Mouse (Mus musculus) G1E (cell line): ENCODE measurements around the gene Alg2. TPM values are rescaled to one million over a fixed set of nuclear protein-coding genes. Genes with fewer than 3 reads are reported as not detected.
A peak's percentile ranks its signal among the peaks of the same experiment; 100 is the strongest.

ENCODE experiments used
- ATAC-seq: 2 replicates; pipeline ENCODE4 v1.8.0; 2016; ENCODE audit warnings: mild to moderate bottlenecking; ENCODE audit not compliant: insufficient number of reproducible peaks, poor library complexity, low FRiP score, severe bottlenecking; ENCODE audit errors: extremely low read depth
- DNase-seq: peaks from one replicate; pipeline ENCODE4 v3.0.0; 2012; ENCODE audit warnings: low spot score
- H3K27me3 ChIP-seq: 2 replicates; pipeline ENCODE4 v1.6.1; 2012; ENCODE audit warnings: mild to moderate bottlenecking, low read length, inconsistent platforms; ENCODE audit not compliant: insufficient read depth
- H3K36me3 ChIP-seq: replicated peaks from 2 replicates; pipeline ENCODE3; 2012; ENCODE audit warnings: mild to moderate bottlenecking, inconsistent platforms
- H3K4me1 ChIP-seq: 2 replicates; pipeline ENCODE4 v1.6.1; 2012; ENCODE audit warnings: low read depth, low read length, inconsistent platforms, mixed read lengths; ENCODE audit not compliant: insufficient read depth
- H3K4me3 ChIP-seq: 2 replicates; pipeline ENCODE4 v1.5.1; 2012; ENCODE audit warnings: low read depth, mild to moderate bottlenecking, inconsistent platforms, low read length, moderate library complexity, mixed read lengths
- H3K9me3 ChIP-seq: replicated peaks from 2 replicates; pipeline ENCODE4 v1.6.1; 2012; ENCODE audit warnings: inconsistent platforms
- CTCF ChIP-seq: IDR thresholded peaks from 2 replicates; pipeline ENCODE4 v1.5.1; 2012; ENCODE audit warnings: low read depth, low read length, inconsistent platforms, mixed read lengths
- GATA1 ChIP-seq: IDR thresholded peaks from 2 replicates; pipeline ENCODE4 v1.6.1; 2012; ENCODE audit warnings: borderline replicate concordance, low read length, inconsistent platforms, mixed read lengths
- GATA2 ChIP-seq: IDR thresholded peaks from 2 replicates; pipeline ENCODE4 v1.6.1; 2012; ENCODE audit warnings: low read depth, low read length, inconsistent platforms, borderline replicate concordance
- POLR2AphosphoS5 ChIP-seq: IDR thresholded peaks from 2 replicates; pipeline ENCODE4 v1.6.1; 2012; ENCODE audit warnings: low read depth, low read length, inconsistent platforms; ENCODE audit not compliant: insufficient replicate concordance
- TAL1 ChIP-seq: conservative IDR thresholded peaks from 2 replicates; pipeline ENCODE4 v1.6.1; 2012; ENCODE audit warnings: low read depth, low read length, inconsistent platforms, mixed read lengths
- polyA plus RNA-seq: library from polyadenylated mRNA; stranded (reverse); fragments of >175 nt; gene quantifications from 2 replicates; pipeline ENCODE4 v1.2.3, GENCODE M21; 2012
- total RNA-seq, 2 experiments: library from RNA; stranded (forward) in 1 of 2; stranded (reverse) in 1 of 2; fragments of 200-1000 nt in 1 of 2; fragments of >200 nt in 1 of 2; fragmentation: Nextera tagmentation in 1 of 2; gene quantifications; 2 replicates each; pipeline ENCODE4 v1.2.3; 2014 to 2017

Gene Alg2
- total RNA-seq (2014; fragmentation: Nextera tagmentation): 57.4 and 74.1 TPM in 2 replicates
- 11.1 and 12.1 TPM in 2 replicates for total RNA-seq (2017)
- polyA plus RNA-seq: 9.2 and 15.2 TPM in 2 replicates

DNA sequence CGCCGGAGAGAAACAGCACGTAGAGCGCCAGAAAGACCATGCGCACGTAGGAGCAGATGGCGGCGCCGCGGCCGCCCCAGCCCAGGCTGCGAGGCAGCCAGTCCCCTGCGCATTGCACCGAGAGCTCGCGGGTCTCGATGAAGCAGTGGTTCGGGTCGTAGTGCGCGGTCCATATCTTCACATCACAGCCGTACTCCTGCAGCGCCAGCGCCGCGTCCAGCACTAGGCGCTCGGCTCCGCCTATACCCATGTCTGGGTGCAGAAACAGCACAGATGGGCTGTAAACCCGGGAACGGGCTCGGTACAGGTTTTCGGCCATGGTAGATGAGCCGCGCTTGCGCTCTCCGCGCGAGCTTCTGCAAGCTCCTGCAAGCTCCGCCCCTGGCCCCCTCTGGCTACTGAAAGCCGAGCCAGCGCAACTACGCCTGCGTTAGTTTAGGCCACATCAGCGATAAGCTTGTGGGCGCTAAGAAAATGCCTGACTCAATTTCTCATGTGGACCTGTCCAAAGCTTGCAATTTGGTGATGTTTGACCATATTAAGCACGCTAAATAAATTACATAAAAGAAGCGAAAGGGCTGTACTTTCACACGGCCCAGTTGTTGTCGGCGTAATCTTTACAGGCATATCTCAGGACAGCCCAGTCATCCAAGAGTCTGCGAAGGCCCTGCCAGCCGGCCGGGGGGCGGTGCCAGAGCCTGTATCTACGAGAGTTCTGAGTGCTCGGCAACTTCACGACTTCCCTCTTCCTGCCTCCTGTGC lies at the start of gene Alg2, which contains the start of gene Sec61b:
Gene Alg2, minus strand, starts transcription at position 366 of the 762 bp plus-strand sequence.
Gene Sec61b, plus strand, starts transcription at position 691 of the 762 bp plus-strand sequence.
- H3K36me3 ChIP-seq: peaks cover 69% of the 10 kb centered on the region
- peak within 1 kb of the TSS; percentile 98 for H3K4me3 ChIP-seq
- peaks cover 43% of the 10 kb centered on the region for H3K4me1 ChIP-seq
- ATAC-seq (peak; percentile 91), DNase-seq (peak; percentile 93)
- TF ChIP-seq GATA1 (no peak), POLR2AphosphoS5 (no peak), GATA2 (no peak), CTCF (no peak), TAL1 (no peak)
- no peaks in the 10 kb centered on the region for H3K9me3 ChIP-seq
- H3K27me3 ChIP-seq: no peaks in the 10 kb centered on the region

DNA sequence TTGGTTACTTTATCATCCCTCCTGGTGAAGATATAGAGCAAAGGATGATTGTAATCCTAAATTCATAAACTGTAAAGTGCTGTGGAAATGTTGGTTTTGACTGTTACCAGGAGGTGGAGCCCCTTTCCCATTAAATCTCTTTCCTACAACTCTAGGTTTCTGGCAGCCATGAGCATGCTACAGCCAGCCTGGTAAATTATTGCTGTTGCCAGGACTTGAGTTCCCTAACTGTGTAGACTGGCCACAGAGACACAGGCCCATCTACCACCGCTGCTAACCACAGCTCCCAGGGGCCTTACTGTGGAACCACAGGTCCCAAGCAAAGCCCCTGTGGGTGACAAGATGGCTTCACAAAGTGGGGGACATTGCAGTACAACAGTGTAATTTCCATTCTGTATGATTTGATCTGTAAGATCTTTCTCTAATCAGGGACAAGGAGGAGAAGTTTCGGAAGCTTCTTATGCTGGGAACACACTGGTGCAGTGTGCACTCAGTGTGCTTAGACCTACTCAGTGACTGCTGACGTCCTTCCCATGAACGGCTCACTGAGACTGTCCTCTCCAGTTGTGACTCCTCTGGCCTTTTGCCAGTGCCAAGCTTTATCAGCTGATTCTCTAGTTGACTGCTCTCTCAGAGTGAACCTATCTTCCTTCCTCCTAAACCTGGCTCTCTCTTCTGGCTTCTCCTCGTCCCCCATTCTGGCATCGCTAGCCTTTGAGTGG lies 47.9 kb upstream of the Alg2 start:
- DNase-seq: no peak
- no peaks in the 10 kb centered on the region for H3K36me3 ChIP-seq
- no peak overlapping the region for H3K4me3 ChIP-seq
- H3K4me1 ChIP-seq: no peaks in the 10 kb centered on the region
- no peak for TF ChIP-seq GATA1
- TF ChIP-seq CTCF: no peak
- H3K9me3 ChIP-seq: no peaks in the 10 kb centered on the region
- no peak for ATAC-seq
- H3K27me3 ChIP-seq: peaks cover 3% of the 10 kb centered on the region; the same call in 1 of the 2 replicates

DNA sequence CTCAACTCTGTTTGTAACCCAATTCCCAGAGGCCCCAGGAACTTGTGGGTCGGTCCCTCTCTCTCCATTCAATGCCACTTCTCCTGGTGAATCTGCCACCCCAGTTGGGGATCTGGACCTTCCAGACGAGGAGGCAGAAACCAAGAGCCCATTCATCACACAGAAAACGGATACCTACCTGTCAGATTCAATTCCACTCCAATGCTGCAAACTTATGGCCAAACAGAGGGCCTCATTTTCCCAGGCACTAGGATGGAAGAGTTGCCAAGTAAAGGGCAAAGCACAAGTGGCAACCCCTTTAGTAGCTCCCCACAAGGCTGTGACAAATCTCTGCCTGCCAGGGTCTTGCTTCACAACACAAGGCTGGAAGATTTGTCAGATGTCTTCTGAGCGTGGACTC lies 45.9 kb upstream of the Alg2 start:
- Histone ChIP-seq H3K9me3 (no peaks in the 10 kb centered on the region), H3K36me3 (no peaks in the 10 kb centered on the region), H3K27me3 (peaks cover 5% of the 10 kb centered on the region; the same call in 1 of the 2 replicates), H3K4me3 (no peak overlapping the region), H3K4me1 (no peaks in the 10 kb centered on the region)
- TF ChIP-seq POLR2AphosphoS5: no peak
- no peak for TF ChIP-seq GATA2
- TF ChIP-seq TAL1: no peak
- TF ChIP-seq CTCF: no peak
- no peak for ATAC-seq
- DNase-seq: no peak

DNA sequence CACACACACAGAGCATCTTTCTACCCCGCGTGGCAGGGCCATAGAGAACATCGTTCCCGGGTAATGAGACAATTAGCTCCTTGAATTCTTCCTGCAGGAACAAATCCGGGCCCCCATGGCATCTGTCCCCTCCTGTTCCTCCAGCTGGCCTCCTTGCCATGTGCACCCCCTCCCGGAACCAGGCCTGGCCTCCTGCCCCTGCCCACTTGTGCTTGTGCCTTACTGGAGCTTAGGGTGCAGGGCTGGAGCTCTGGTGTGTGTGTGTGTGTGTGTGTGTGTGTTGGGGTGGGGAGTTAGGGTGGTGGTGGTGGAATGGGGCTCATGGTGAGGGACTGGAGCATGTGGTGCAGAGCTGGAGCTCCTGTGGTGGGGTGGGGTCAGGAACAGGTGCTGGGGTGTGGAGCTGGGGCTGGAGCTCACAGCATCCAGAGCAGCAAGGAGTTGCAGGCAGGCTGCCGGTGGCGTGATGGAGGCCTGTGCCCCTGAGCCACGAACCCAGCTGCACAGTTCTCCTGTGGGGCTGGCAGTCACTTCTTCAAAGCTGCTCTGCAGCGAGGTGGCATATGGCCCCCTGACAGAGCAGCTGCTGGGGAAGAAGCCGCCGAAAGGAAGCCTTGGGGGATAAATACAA lies 44.5 kb upstream of the Alg2 start:
- Histone ChIP-seq H3K4me1 (no peaks in the 10 kb centered on the region), H3K27me3 (peaks cover 2% of the 10 kb centered on the region; the same call in 1 of the 2 replicates), H3K4me3 (no peak overlapping the region), H3K36me3 (no peaks in the 10 kb centered on the region), H3K9me3 (no peaks in the 10 kb centered on the region)
- DNase-seq (no peak), ATAC-seq (no peak)
- TF ChIP-seq POLR2AphosphoS5: no peak
- no peak for TF ChIP-seq GATA2
- no peak for TF ChIP-seq TAL1
- no peak for TF ChIP-seq CTCF
- no peak for TF ChIP-seq GATA1

DNA sequence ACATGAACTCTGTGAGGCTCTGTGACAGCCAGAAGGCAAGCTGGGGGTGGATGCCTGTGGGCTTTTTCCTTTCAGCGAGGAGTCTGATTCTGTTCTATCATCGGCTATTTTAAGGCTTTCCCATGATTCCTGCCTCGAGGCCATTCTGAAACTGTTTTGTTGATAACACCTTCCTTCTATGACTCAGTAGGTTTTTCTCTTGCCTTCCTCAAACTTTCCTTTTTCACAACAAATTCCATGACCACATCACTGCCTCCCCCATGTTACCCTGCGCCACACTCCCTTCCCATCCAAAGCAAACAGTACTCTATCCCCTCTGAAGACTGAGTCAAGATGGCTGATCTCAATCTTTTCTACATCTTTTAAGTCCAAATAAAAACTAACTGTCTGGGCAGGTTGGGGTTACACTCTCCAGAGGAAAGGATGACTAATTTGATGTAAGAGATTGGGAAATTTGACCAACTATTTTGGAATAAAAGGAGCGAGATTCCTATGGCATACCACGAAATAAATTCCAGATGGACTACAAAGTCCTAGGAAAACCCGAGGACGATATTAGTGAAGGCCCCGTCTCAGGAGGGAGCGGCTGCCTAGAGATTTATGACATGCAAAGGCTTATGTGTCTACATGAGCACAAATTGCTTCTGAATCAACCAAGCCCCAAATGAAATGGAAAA lies 30.8 kb upstream of the Alg2 start:
- ATAC-seq: no peak
- Histone ChIP-seq H3K4me3 (no peak overlapping the region), H3K4me1 (no peaks in the 10 kb centered on the region), H3K27me3 (peaks cover 4% of the 10 kb centered on the region), H3K36me3 (no peaks in the 10 kb centered on the region), H3K9me3 (no peaks in the 10 kb centered on the region)
- TF ChIP-seq GATA2 (no peak), GATA1 (no peak), POLR2AphosphoS5 (no peak), TAL1 (no peak), CTCF (no peak)
- DNase-seq: no peak

DNA sequence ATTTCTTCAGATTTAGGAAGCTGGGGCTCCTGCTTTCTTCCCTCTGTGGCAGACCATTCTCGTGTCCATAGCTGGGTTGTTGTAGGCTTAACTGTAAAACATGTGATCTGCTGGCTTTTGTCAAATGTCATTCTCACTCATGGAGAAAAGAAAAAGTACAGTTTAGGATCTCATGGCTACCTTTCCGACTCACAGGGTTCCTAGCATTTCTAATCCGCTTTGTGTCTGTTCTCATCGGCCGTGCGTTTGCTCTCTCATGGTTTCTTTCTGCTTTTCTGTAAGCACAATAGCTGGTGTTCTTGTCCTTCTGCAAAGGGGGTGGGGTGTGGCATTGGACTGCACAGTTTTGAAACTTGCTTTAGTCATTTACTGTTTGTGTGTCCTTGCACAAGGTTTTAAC lies 28.9 kb upstream of the Alg2 start:
- TF ChIP-seq POLR2AphosphoS5 (no peak), TAL1 (no peak), GATA1 (no peak), GATA2 (no peak), CTCF (no peak)
- Histone ChIP-seq H3K4me3 (no peak overlapping the region), H3K9me3 (no peaks in the 10 kb centered on the region), H3K36me3 (no peaks in the 10 kb centered on the region), H3K4me1 (no peaks in the 10 kb centered on the region), H3K27me3 (peaks cover 9% of the 10 kb centered on the region)
- ATAC-seq (no peak), DNase-seq (no peak)
